Mouse (Mus musculus) limb, embryonic 14.5 days (tissue): Measurements from ENCODE around the gene Alas2. TPM values are rescaled to one million over a fixed set of nuclear protein-coding genes. Genes with fewer than 3 reads are reported as not detected.

ENCODE experiments used
- ATAC-seq: fragments of 200-750 bp; cut with Nextera tagmentation; 2 replicates; pipeline ENCODE4 v1.8.0; 2017; ENCODE audit warnings: low read depth, moderate number of reproducible peaks, moderate TSS enrichment; ENCODE audit not compliant: low FRiP score
- DNase-seq: peaks from one replicate; pipeline ENCODE4 v3.0.0-alpha.2; 2015; ENCODE audit warnings: low spot score
- H3K27ac ChIP-seq: fragments of 300-500 bp; sonication (generic); replicated peaks from 2 replicates; pipeline ENCODE4 v1.5.1; 2014; ENCODE audit warnings: low read depth, mild to moderate bottlenecking, low read length, moderate library complexity, mixed read lengths
- H3K27me3 ChIP-seq: fragments of 300-500 bp; sonication (generic); 2 replicates; pipeline ENCODE4 v1.6.1; 2014; ENCODE audit warnings: low read length, mixed read lengths; ENCODE audit not compliant: control insufficient read depth, insufficient read depth
- H3K36me3 ChIP-seq: fragments of 300-500 bp; sonication (generic); 2 replicates; pipeline ENCODE4 v1.6.1; 2014; ENCODE audit warnings: mild to moderate bottlenecking, low read length, moderate library complexity, mixed read lengths; ENCODE audit not compliant: control insufficient read depth, insufficient read depth
- H3K4me1 ChIP-seq: fragments of 300-500 bp; sonication (generic); 2 replicates; pipeline ENCODE4 v1.6.1; 2014; ENCODE audit warnings: antibody characterized with exemption, low read length, mixed read lengths; ENCODE audit not compliant: control insufficient read depth, insufficient read depth
- H3K4me2 ChIP-seq: fragments of 300-500 bp; sonication (generic); replicated peaks from 2 replicates; pipeline ENCODE4 v1.6.1; 2014; ENCODE audit warnings: low read depth, mild to moderate bottlenecking, low read length, moderate library complexity; ENCODE audit not compliant: severe bottlenecking
- H3K4me3 ChIP-seq: fragments of 300-500 bp; sonication (generic); replicated peaks from 2 replicates; pipeline ENCODE4 v1.5.1; 2014; ENCODE audit warnings: low read length
- H3K9ac ChIP-seq: fragments of 300-500 bp; sonication (generic); 2 replicates; pipeline ENCODE4 v1.6.1; 2014; ENCODE audit warnings: mild to moderate bottlenecking, low read depth, low read length, moderate library complexity; ENCODE audit not compliant: severe bottlenecking
- H3K9me3 ChIP-seq: fragments of 300-500 bp; sonication (generic); 2 replicates; pipeline ENCODE4 v1.6.1; 2016; ENCODE audit warnings: low read length; ENCODE audit not compliant: control insufficient read depth
- POLR2A ChIP-seq: fragments of 200-500 bp; IDR thresholded peaks from 2 replicates; pipeline ENCODE4 v1.8.0; 2012; ENCODE audit warnings: inconsistent platforms, mild to moderate bottlenecking, moderate library complexity, borderline replicate concordance; ENCODE audit not compliant: insufficient read depth, insufficient read length; ENCODE audit errors: extremely low read depth
- WGBS: fragments of 180-500 bp; shearing (Covaris S2); extraction: QIAGEN DNeasy Blood & Tissue Kit; methylation state at CpG from one replicate; pipeline ENCODE4 v1.1.7; 2014; 5-methylcytosine and 5-hydroxymethylcytosine counted together
- polyA plus RNA-seq, 2 experiments: library from polyadenylated mRNA; depleted of rRNA in 1 of 2; stranded (reverse) in 1 of 2; unstranded in 1 of 2; fragments of >200 nt; fragmentation: Nextera tagmentation in 1 of 2; extraction: Ambion mirVana in 1 of 2; gene quantifications; 2 replicates each; pipeline versions ENCODE4 v1.2.1 to v1.2.3; 2012 to 2014

The Alas2 gene
- polyA plus RNA-seq, 2 experiments = 24.3 to 63.0 TPM

- 86% methylated on average over 11 of the region's 12 CpGs for WGBS
- no peak for TF ChIP-seq POLR2A
- Histone ChIP-seq H3K9ac (no peak overlapping the region), H3K4me1 (no peaks in the 10 kb centered on the region), H3K27ac (no peak overlapping the region), H3K9me3 (no peaks in the 10 kb centered on the region), H3K36me3 (no peaks in the 10 kb centered on the region), H3K27me3 (no peaks in the 10 kb centered on the region), H3K4me2 (no peak overlapping the region), H3K4me3 (no peak overlapping the region)
- DNase-seq (no peak), ATAC-seq (no peak)
These were observed 17.6 kb downstream of the Alas2 start for GRCm38 (mm10) chrX:150564644-150565357.

GRCm38 (mm10) chrX:150581921-150582320 is 34.7 kb downstream of the Alas2 start:
- H3K9me3 ChIP-seq = no peaks in the 10 kb centered on the region
- TF ChIP-seq POLR2A = no peak
- no peak overlapping the region for H3K4me3 ChIP-seq
- no peak overlapping the region for H3K9ac ChIP-seq
- ATAC-seq (no peak), DNase-seq (no peak)
- H3K27ac ChIP-seq = no peak overlapping the region
- peaks cover 18% of the 10 kb centered on the region for H3K36me3 ChIP-seq
- no peak overlapping the region for H3K4me2 ChIP-seq
- H3K4me1 ChIP-seq = no peaks in the 10 kb centered on the region
- H3K27me3 ChIP-seq = no peaks in the 10 kb centered on the region

DNA sequence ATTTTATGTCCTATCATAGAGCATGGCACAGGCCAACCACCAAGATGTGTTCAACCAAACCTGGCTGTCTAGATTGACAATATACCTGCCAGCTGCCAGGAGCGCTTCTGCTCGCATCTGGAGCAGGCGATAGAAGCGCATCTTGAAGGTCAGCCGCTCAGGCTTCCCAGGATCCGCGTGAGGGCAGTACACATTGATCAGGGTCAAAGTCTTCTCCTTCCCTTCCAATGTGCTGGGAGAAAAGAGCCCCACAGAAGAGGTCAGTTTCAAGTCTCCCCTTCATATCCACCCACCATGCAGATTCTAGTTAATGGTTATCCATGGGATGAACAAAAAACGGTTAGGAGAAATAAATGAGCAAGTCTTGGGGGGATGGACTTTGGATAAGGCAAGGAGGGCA is 37.9 kb downstream of the Alas2 start:
- TF ChIP-seq POLR2A = no peak
- Histone ChIP-seq H3K9ac (no peak overlapping the region), H3K4me1 (no peaks in the 10 kb centered on the region), H3K9me3 (no peaks in the 10 kb centered on the region), H3K36me3 (peaks cover 17% of the 10 kb centered on the region), H3K27ac (no peak overlapping the region), H3K4me3 (no peak overlapping the region), H3K4me2 (no peak overlapping the region), H3K27me3 (no peaks in the 10 kb centered on the region)
- ATAC-seq = no peak
- DNase-seq = no peak
- WGBS = 94% methylated on average over 8 of the region's 8 CpGs

DNA sequence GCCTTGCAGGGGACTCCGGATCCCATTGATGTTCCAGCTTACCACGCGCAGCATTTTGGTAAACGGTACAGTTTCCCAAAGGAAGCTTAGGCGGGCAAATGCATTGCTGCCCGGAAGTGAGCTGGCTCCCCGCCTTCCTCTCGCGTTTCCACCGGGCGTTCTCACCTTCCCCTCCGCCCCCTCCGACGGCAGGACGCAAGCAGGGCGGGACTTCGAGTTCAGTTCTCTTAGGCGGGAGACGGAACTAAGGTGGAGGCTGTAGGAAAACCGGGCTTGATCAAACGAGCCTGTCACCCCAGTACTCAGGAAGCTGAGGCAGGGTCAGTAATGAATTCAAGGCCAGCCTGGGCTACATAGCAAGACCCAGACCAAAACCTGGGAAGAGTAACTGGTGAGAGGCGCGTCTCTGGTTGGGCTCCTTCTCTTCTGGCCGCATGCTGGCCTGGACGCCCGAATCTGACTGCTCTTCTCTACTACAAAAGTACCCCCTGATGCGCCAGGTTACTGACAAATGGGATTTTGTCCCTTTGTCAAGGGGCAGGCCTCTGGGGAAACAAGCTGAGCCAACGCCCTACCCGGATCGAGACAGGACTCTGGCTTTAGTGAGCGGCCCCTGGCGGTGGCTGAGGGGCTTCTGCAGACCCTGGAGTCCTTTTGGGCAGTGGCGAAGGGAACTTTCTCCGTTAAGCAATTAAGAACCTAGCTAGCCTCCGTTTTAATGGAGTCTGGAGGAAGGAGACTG is 41.0 kb downstream of the Alas2 start, which contains the start of gene Pfkfb1:
Pfkfb1 (plus strand) TSS at position 207 of the 742 bp plus-strand sequence.
- Histone ChIP-seq H3K4me2 (peak within 1 kb of the TSS; percentile 57), H3K27ac (peak within 1 kb of the TSS; percentile 74), H3K9me3 (no peaks in the 10 kb centered on the region), H3K36me3 (peaks cover 10% of the 10 kb centered on the region), H3K27me3 (no peaks in the 10 kb centered on the region), H3K4me3 (peak within 1 kb of the TSS; percentile 54), H3K9ac (peak within 1 kb of the TSS; percentile 70), H3K4me1 (no peaks in the 10 kb centered on the region)
- TF ChIP-seq POLR2A = 0 out of 2 replicates have a peak, but pooled peaks have one; percentile 22
- peak; percentile 96 for ATAC-seq
- 21% methylated on average over 32 of the region's 35 CpGs for WGBS
- peak; percentile 84 for DNase-seq

- H3K9me3 ChIP-seq = no peaks in the 10 kb centered on the region
- no peak for ATAC-seq
- H3K4me1 ChIP-seq = no peaks in the 10 kb centered on the region
- no peak within 1 kb of the TSS for H3K9ac ChIP-seq
- no peak for TF ChIP-seq POLR2A
- WGBS = 73% methylated on average over 5 of the region's 5 CpGs
- H3K4me2 ChIP-seq = peak within 1 kb of the TSS; percentile 57
- peaks cover 5% of the 10 kb centered on the region; the same call in 1 of the 2 replicates for H3K36me3 ChIP-seq
- no peak within 1 kb of the TSS for H3K27ac ChIP-seq
- no peaks in the 10 kb centered on the region for H3K27me3 ChIP-seq
- DNase-seq = no peak
- H3K4me3 ChIP-seq = peak within 1 kb of the TSS; percentile 54
These were observed 42.5 kb downstream of the Alas2 start, which contains the start of gene Apex2 for GRCm38 (mm10) chrX:150589696-150590095. Apex2 (minus strand) TSS chrX:150589868.
